Mouse (Mus musculus) adrenal gland, postnatal 14 days (tissue): ENCODE results near the gene Acot6. TPM values are rescaled to one million over a fixed set of nuclear protein-coding genes. Genes with fewer than 3 reads are reported as not detected.

ENCODE experiments used
- DNase-seq: peaks from one replicate; pipeline ENCODE4 v3.0.0; 2021; ENCODE audit warnings: mixed read lengths
- total RNA-seq: library from RNA; stranded (reverse); gene quantifications from 2 replicates; pipeline ENCODE4 v1.2.3, GENCODE M21; 2021

Gene Acot6
- total RNA-seq, 1 experiment from 2014 or later, result 4.7 TPM

DNA sequence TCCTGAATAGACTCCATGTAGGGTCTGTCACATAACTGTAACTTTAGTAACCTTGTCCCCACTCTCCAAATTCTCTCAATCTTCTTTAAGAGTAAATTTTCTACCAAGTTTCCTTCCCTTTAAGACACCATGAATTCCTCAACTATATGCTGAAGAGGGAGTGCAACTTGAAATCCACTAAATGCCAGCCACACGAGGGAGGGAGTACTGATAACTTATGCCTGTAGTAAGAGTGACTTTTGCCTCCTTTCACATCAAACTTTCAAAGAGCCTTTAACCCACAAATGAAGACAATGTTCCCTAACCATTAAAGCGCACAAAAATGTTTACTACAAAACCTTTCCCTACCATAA is 1.0 kb downstream of the Acot6 start:
- DNase-seq, result no peak

GRCm38 (mm10) chr12:84107012-84107411 is 6.6 kb downstream of the Acot6 start:
- no peak for DNase-seq

- DNase-seq, result no peak
Observed at GRCm38 (mm10) chr12:84107692-84108091, 7.2 kb downstream of the Acot6 start.

GRCm38 (mm10) chr12:84109924-84110323 is 9.5 kb downstream of the Acot6 start:
- DNase-seq, result no peak

DNA sequence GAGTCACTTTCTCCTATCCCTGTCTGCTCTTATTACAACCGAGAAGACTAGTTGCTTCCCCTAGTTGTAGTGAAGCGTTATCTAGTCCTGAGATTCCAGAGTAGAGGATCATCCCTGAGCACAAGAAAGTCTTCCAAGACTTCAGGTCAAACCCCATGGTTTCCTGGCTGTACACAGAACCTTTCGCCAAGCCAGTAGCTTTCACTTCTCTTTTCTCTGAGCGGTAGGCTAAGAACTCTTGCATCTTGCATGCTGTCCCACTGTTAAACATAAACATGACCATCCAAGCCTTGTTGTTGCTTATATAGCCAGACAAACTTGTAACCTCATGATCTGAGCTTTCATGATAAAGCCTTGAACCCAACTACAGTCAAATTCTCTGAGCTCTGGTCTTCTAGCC is 10.4 kb downstream of the Acot6 start:
- no peak for DNase-seq

- DNase-seq, result no peak
Observed at GRCm38 (mm10) chr12:84113676-84114075, 13.2 kb downstream of the Acot6 start.

- peak; percentile 95 for DNase-seq
Observed at GRCm38 (mm10) chr12:84114153-84114994, 13.9 kb downstream of the Acot6 start, which contains the start of gene Dnal1. TSS of gene Dnal1 (plus strand) at chr12:84114366.

DNA sequence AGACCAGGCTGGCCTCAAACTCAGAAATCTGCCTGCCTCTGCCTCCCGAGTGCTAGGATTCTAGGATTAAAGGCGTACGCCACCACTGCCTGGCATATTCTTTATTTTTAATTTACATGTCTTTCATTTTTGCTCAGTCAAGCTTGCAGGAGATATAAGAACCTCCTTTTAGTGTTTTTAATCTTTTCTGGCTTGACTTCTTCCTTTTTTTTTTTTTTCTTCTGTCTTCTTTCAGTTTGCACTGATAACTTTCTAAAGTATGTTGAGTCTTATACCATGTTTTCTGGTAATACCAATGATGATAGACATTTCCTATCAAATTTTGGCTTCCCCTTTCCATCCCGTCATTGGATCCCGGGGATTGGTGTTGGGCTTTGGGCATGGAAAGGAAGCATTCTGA is 19.1 kb downstream of the Acot6 start:
- no peak for DNase-seq

GRCm38 (mm10) chr12:84125892-84126291 is 25.4 kb downstream of the Acot6 start:
- DNase-seq, result no peak

GRCm38 (mm10) chr12:84126899-84127298 is 26.4 kb downstream of the Acot6 start:
- DNase-seq, result no peak

DNA sequence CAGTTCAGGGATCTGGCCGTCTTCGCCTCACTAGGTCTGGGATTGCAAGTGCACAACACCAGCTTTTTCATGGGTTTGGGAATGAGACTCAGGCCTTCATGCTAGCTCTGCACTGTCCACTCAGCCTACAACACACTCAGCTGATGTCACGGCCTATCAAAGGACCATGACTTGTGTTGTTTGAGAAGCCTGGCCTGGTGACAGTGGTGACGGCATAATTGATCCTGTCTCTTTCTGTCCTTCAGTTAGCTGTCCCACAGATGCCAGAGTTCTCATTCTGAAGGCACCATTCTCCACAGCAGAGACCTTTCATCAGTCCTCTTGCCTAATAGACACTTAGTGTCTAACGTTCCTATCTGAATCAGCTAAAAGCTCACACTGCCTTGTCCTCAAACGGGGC is 28.1 kb downstream of the Acot6 start:
- DNase-seq, result peak; percentile 30

GRCm38 (mm10) chr12:84129931-84130330 is 29.5 kb downstream of the Acot6 start:
- DNase-seq, result no peak

- DNase-seq, result peak; percentile 56
Observed at GRCm38 (mm10) chr12:84132265-84132664, 31.8 kb downstream of the Acot6 start.

DNA sequence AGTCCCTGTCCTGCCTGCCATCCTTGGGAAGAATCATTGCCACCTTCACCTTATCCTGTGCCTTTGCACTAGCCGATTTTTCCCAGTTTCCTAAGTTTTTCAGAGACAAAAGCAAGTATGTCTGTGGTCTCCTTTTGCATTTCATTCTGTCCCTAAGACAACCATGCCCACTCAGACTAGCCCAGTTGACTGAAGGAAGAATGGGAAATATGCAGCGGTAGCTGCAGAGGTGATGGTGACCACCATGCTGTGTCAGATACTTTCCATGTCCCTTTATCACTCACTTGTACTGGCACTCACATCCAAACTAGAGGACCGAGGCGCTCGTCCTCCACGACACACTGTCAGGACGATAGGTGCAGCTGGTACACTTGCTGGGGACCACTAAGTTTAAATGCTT is 36.7 kb downstream of the Acot6 start:
- no peak for DNase-seq

- no peak for DNase-seq
Observed at GRCm38 (mm10) chr12:84140135-84140534, 39.7 kb downstream of the Acot6 start.

DNA sequence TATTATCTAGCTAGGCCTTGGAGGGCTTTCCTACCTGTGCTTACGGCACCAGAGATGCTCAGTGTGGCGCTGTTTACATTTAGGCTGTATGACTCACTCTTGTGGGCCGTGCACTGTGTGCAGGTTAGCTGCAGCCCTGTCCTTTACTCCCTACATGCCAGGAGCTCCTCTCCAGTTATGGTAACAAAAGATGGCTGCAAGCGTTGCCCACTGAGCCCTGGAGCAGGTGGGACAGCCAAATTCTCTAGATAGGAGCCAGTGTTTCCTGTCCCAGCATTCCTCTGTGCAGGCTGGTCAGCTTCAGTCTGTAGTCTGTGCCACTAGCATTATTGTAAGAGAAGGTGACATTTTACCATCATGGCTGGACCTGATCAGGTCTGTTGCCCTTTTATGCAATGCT is 40.8 kb downstream of the Acot6 start:
- no peak for DNase-seq

GRCm38 (mm10) chr12:84142281-84143050 is 42.0 kb downstream of the Acot6 start:
- peak; percentile 37 for DNase-seq

- DNase-seq, result peak; percentile 86
Observed at GRCm38 (mm10) chr12:84147954-84148621, 47.6 kb downstream of the Acot6 start, which contains the start of gene Pnma1. TSS of gene Pnma1 (minus strand) at chr12:84148489.

- DNase-seq, result no peak
Observed at GRCm38 (mm10) chr12:84148622-84149012, 48.2 kb downstream of the Acot6 start.

GRCm38 (mm10) chr12:84149971-84150370 is 49.5 kb downstream of the Acot6 start:
- DNase-seq, result no peak

- peak; percentile 44 for DNase-seq
Observed at GRCm38 (mm10) chr12:84150976-84151375, 50.5 kb downstream of the Acot6 start.

DNA sequence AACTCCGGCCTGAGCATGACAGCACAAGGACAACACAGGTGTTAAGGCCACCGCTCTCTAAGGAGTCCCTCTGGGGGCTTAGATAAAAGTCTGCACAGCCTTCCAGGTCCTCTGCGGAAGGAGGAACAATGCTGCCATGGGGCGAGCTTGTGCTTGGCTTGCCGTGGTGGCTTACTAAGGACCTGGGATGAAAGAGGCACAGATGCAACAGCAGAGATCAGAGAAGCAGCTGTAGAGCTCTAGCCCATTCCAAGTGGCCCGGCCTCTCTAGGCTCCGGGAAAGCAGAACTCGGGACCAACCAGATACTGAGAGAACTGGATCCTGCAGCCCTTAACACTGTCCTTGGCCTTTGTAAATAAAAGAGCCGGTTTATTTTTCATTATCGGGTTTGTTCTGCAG is 51.5 kb downstream of the Acot6 start:
- no peak for DNase-seq
